Mouse (Mus musculus): ENCODE measurements around the gene Alkal2. TPM values are rescaled to one million over a fixed set of nuclear protein-coding genes. Genes with fewer than 3 reads are reported as not detected.

Gene Alkal2
- polyA plus RNA-seq, 1 experiment from 2014 or later, result 0.82 TPM

DNA sequence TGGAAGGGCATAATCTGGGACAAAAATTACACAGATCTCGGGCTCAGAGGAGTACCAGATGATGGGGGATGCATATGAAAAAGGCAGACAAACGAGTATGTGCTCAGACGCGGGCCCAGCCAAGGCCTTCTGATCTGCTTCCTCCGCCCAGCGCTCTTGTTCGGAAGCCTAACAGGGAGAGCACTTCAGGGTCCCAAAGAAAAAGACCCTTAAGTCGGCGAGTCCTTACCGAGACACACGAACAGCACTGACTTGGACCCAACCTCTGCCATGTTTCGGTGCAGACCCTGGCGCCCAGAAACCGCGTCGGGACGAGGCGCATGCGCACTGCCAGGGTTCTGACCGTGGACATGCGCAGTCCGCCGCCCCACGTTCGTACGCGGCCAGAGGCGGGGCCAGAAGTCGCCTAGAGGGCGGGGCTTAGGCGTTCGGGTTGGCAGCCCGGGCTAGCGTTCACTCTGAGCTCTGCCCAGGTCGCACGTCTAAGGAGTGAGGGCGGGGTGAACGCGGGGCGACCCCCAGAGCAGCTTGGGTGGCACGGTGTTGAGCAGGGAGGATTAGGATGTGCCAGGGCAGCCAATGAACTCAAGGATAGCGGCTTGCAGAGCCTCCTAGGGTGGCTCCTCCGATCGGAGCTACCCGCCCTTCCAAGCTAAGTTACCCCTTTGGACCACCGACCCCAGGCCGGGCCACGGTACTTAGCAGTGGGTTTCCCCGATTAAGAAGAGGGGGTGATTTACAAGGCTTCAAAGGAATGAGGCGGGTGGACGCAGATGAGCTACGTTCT, 27.3 kb downstream of the Alkal2 start, which contains the start of the genes Acp1 and Sh3yl1:
Gene Acp1 (minus strand): TSS at position 329 of the 787 bp plus-strand sequence.
Gene Sh3yl1 (plus strand): TSS at position 408 of the 787 bp plus-strand sequence.
- H3K4me3 ChIP-seq (replicated peaks; ENCODE audit: low read length), result peak within 1 kb of the TSS; percentile 84
- under 1% methylated on average over 52 of the region's 52 CpGs for WGBS
- peak within 1 kb of the TSS; percentile 87 for H3K9ac ChIP-seq (replicated peaks; ENCODE audit: low read depth, low read length)
- peak within 1 kb of the TSS; percentile 58 for H3K27ac ChIP-seq (ENCODE audit: low read length)
- no peaks in the 10 kb centered on the region for H3K9me3 ChIP-seq (ENCODE audit: control insufficient read depth, low read length)
- no peaks in the 10 kb centered on the region for H3K36me3 ChIP-seq (ENCODE audit: control insufficient read depth, insufficient read depth)
- H3K4me2 ChIP-seq (ENCODE audit: low read length), result peak within 1 kb of the TSS; percentile 94
- H3K27me3 ChIP-seq (replicated peaks; ENCODE audit: control insufficient read depth, insufficient read depth, low read length), result no peaks in the 10 kb centered on the region
- ATAC-seq, result peak; percentile 96
- H3K4me1 ChIP-seq (replicated peaks; ENCODE audit: control insufficient read depth, insufficient read depth, low read length), result peaks cover 15% of the 10 kb centered on the region

DNA sequence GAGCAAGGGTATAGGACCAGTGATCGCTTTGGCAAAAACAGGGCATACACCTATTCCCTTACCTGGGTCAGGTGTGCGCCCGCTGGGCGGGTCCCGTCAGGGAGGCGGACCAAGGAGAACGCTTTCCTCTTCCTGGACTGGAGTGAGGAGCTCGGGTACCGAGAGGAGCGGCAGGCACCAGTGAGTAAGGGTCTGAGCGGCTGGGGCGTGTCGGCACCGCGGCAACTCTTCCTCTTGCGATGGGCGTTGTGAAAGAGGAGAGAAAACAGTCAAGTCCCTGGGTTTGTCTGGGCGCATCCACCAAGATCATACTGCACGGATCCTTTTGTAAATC, 27.9 kb downstream of the Alkal2 start:
- peak overlapping the region; percentile 33; the same call in 1 of the 2 replicates for H3K27ac ChIP-seq (ENCODE audit: low read length)
- H3K9me3 ChIP-seq (ENCODE audit: control insufficient read depth, low read length), result no peaks in the 10 kb centered on the region
- H3K36me3 ChIP-seq (ENCODE audit: control insufficient read depth, insufficient read depth), result no peaks in the 10 kb centered on the region
- H3K4me1 ChIP-seq (replicated peaks; ENCODE audit: control insufficient read depth, insufficient read depth, low read length), result peaks cover 15% of the 10 kb centered on the region
- peak overlapping the region; percentile 94 for H3K4me2 ChIP-seq (ENCODE audit: low read length)
- peak; percentile 64 for ATAC-seq
- H3K9ac ChIP-seq (replicated peaks; ENCODE audit: low read depth, low read length), result peak overlapping the region; percentile 87
- no peaks in the 10 kb centered on the region for H3K27me3 ChIP-seq (replicated peaks; ENCODE audit: control insufficient read depth, insufficient read depth, low read length)
- peak overlapping the region; percentile 84 for H3K4me3 ChIP-seq (replicated peaks; ENCODE audit: low read length)
- under 1% methylated on average over 19 of the region's 19 CpGs for WGBS

DNA sequence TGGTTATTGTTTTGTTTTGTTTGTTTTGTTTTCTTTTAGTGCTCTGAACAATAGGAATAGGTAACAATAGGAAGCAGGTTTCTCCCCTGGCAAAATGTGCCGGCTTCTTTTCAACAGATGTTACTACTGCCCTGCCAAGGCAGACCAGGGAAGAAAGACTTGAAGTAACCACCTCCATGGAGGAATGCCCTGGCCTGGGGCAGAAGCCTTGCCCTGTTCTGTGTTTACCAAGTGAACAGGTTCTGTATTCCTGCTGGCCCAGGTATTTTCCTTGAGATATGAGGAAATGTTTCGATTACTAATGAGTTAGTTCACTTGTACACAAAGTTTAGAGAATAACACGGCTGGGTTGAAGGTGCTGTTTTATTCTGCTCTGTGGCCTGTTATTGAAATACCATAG, 28.7 kb downstream of the Alkal2 start:
- ATAC-seq, result no peak
- no peaks in the 10 kb centered on the region for H3K27me3 ChIP-seq (replicated peaks; ENCODE audit: control insufficient read depth, insufficient read depth, low read length)
- 65% methylated on average over 3 of the region's 3 CpGs for WGBS
- no peak overlapping the region for H3K9ac ChIP-seq (replicated peaks; ENCODE audit: low read depth, low read length)
- peak overlapping the region; percentile 94 for H3K4me2 ChIP-seq (ENCODE audit: low read length)
- H3K36me3 ChIP-seq (ENCODE audit: control insufficient read depth, insufficient read depth), result no peaks in the 10 kb centered on the region
- H3K27ac ChIP-seq (ENCODE audit: low read length), result no peak overlapping the region
- H3K4me3 ChIP-seq (replicated peaks; ENCODE audit: low read length), result peak overlapping the region; percentile 84
- H3K4me1 ChIP-seq (replicated peaks; ENCODE audit: control insufficient read depth, insufficient read depth, low read length), result peaks cover 15% of the 10 kb centered on the region
- no peaks in the 10 kb centered on the region for H3K9me3 ChIP-seq (ENCODE audit: control insufficient read depth, low read length)

DNA sequence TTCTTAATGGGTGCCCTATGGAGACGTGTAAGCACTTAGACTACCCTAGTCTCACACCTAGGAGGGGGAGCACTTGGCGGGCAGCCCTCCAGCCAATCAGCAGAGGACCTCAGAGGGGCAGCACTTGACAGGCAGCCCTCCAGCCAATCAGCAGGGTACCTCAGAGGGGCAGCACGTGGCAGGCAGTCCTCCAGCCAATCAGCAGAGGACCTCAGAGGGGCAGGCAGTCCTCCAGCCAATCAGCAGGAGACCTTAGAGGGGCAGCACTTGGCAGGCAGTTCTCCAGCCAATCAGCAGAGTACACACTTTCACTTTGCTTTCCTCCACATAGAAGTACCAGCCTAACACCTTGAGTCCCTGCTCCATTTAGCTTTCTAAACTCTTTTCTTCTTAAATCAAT, 38.3 kb downstream of the Alkal2 start:
- Histone ChIP-seq H3K9ac (replicated peaks; ENCODE audit: low read depth, low read length) (no peak overlapping the region), H3K27ac (ENCODE audit: low read length) (no peak overlapping the region), H3K4me3 (replicated peaks; ENCODE audit: low read length) (no peak overlapping the region), H3K4me2 (ENCODE audit: low read length) (no peak overlapping the region), H3K36me3 (ENCODE audit: control insufficient read depth, insufficient read depth) (peaks cover 6% of the 10 kb centered on the region), H3K4me1 (replicated peaks; ENCODE audit: control insufficient read depth, insufficient read depth, low read length) (no peaks in the 10 kb centered on the region), H3K9me3 (ENCODE audit: control insufficient read depth, low read length) (no peaks in the 10 kb centered on the region), H3K27me3 (replicated peaks; ENCODE audit: control insufficient read depth, insufficient read depth, low read length) (no peaks in the 10 kb centered on the region)
- WGBS, result 81% methylated on average over 3 of the region's 3 CpGs
- ATAC-seq, result no peak

DNA sequence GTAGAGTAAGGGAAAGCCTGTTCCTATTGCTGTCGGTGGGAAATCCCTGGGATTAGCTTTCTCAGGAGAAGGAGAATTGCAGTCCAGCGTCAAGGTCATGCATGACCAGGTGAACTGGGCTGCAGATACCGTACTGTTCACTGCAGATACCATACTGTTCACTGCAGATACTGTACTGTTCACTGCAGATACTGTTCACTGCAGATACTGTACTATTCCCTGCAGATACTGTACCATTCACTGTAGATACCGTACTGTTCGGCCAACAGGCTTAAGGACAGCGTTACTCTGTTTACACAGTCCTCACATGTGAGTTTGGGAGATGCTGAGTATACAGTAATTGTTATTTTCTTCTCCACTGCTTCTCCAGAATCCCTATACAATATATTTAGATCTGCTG, 44.1 kb downstream of the Alkal2 start:
- Histone ChIP-seq H3K9me3 (ENCODE audit: control insufficient read depth, low read length) (no peaks in the 10 kb centered on the region), H3K27me3 (replicated peaks; ENCODE audit: control insufficient read depth, insufficient read depth, low read length) (no peaks in the 10 kb centered on the region), H3K27ac (ENCODE audit: low read length) (no peak overlapping the region), H3K4me1 (replicated peaks; ENCODE audit: control insufficient read depth, insufficient read depth, low read length) (no peaks in the 10 kb centered on the region), H3K9ac (replicated peaks; ENCODE audit: low read depth, low read length) (no peak overlapping the region), H3K36me3 (ENCODE audit: control insufficient read depth, insufficient read depth) (peaks cover 6% of the 10 kb centered on the region), H3K4me3 (replicated peaks; ENCODE audit: low read length) (no peak overlapping the region), H3K4me2 (ENCODE audit: low read length) (no peak overlapping the region)
- WGBS, result 94% methylated on average over 6 of the region's 6 CpGs
- ATAC-seq, result no peak

DNA sequence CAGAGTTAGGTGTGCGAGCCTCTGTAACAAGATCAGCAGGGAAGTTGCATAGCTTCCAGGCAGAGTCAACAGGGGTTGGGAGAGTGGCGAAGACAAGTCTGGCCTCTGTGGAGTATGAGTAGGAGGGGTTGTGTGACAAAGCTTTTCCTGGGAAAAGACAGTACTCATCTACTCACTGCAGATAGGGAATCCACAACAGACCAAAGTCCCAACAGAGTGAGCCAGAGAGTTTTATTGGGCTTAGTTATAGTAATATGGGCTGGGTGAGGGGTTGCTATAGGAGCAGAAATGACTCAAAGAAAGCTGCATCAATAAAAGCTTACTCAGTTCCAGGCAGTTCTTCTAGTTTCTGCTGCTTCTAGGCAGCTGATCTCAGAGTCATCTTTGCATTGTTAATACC, 49.2 kb downstream of the Alkal2 start:
- H3K27ac ChIP-seq (ENCODE audit: low read length), result no peak overlapping the region
- H3K9me3 ChIP-seq (ENCODE audit: control insufficient read depth, low read length), result no peaks in the 10 kb centered on the region
- H3K4me1 ChIP-seq (replicated peaks; ENCODE audit: control insufficient read depth, insufficient read depth, low read length), result no peaks in the 10 kb centered on the region
- ATAC-seq, result no peak
- WGBS, result 83% methylated on average over 2 of the region's 2 CpGs
- H3K36me3 ChIP-seq (ENCODE audit: control insufficient read depth, insufficient read depth), result no peaks in the 10 kb centered on the region
- no peak overlapping the region for H3K9ac ChIP-seq (replicated peaks; ENCODE audit: low read depth, low read length)
- no peak overlapping the region for H3K4me2 ChIP-seq (ENCODE audit: low read length)
- H3K4me3 ChIP-seq (replicated peaks; ENCODE audit: low read length), result no peak overlapping the region
- H3K27me3 ChIP-seq (replicated peaks; ENCODE audit: control insufficient read depth, insufficient read depth, low read length), result no peaks in the 10 kb centered on the region

DNA sequence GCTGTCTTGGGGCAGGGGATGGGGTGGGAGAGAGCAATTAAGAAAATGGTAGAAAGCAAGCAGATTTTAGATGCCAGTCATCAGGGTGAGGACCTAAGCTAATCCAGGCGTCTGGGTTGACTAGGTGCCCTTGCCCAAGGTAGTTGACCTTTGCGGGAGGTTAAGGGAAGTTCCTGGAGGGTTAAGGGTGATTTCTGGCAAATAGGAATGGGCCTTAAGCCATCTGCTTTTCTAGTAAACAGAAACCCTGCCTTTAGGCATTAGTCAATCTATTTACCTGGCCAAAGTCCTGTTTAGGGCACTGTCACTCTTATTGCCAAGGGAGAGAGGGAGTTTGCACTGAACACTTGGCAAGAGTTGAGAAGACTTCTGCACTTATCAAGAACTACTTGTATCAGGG, 52.8 kb downstream of the Alkal2 start:
- ATAC-seq, result no peak
- H3K36me3 ChIP-seq (ENCODE audit: control insufficient read depth, insufficient read depth), result peaks cover 2% of the 10 kb centered on the region; the same call in 1 of the 2 replicates
- no peaks in the 10 kb centered on the region for H3K4me1 ChIP-seq (replicated peaks; ENCODE audit: control insufficient read depth, insufficient read depth, low read length)

More for the DNA sequence above, 52.8 kb downstream of the Alkal2 start:
- Histone ChIP-seq H3K27me3 (replicated peaks; ENCODE audit: control insufficient read depth, insufficient read depth, low read length) (no peaks in the 10 kb centered on the region), H3K4me3 (replicated peaks; ENCODE audit: low read length) (no peak overlapping the region), H3K9me3 (ENCODE audit: control insufficient read depth, low read length) (no peaks in the 10 kb centered on the region), H3K9ac (replicated peaks; ENCODE audit: low read depth, low read length) (no peak overlapping the region), H3K27ac (ENCODE audit: low read length) (no peak overlapping the region), H3K4me2 (ENCODE audit: low read length) (no peak overlapping the region)
- WGBS, result 80% methylated on average over 2 of the region's 2 CpGs

Other genes starting within 250 kb of the Alkal2 start
- gene Acp1, start 27.3 kb downstream of the Alkal2 start, polyA plus RNA-seq (2015; fragmentation: Nextera tagmentation; extraction: Ambion mirVana), result 122 and 124 TPM in 2 replicates
- gene Sh3yl1, start 27.3 kb downstream of the Alkal2 start, polyA plus RNA-seq (2015; fragmentation: Nextera tagmentation; extraction: Ambion mirVana), result 43.7 and 46.4 TPM in 2 replicates
- 0.06 and 0.07 TPM in 2 replicates for gene Fam110c, start 189.5 kb downstream of the Alkal2 start, polyA plus RNA-seq (2015; fragmentation: Nextera tagmentation; extraction: Ambion mirVana)

Measured in forebrain, embryonic 16.5 days (tissue).